Mouse (Mus musculus) gastrocnemius, adult 2 months (tissue): ENCODE data around the gene Inafm1. TPM values are rescaled to one million over a fixed set of nuclear protein-coding genes. Genes with fewer than 3 reads are reported as not detected.
"Not testable (repeated sequence)": the region's sequence is repeated elsewhere in the genome, so short reads cannot be mapped to it uniquely, and the experiment has no call there.

ENCODE experiments used
- DNase-seq: peaks from one replicate; pipeline ENCODE4 v3.0.0; 2022
- H3K27ac ChIP-seq: fragments of 200-600 bp; 2 replicates; pipeline ENCODE4 v1.8.1; 2022; ENCODE audit warnings: mild to moderate bottlenecking
- H3K4me3 ChIP-seq: fragments of 200-600 bp; 2 replicates; pipeline ENCODE4 v1.8.1; 2022; ENCODE audit warnings: mild to moderate bottlenecking, moderate library complexity
- CTCF ChIP-seq: fragments of 200-600 bp; IDR thresholded peaks from 2 replicates; pipeline ENCODE4 v1.8.1; 2022; ENCODE audit warnings: antibody characterized with exemption, mild to moderate bottlenecking, moderate library complexity
- intact Hi-C: fragments of 180-260 bp; cut with DNase I; formaldehyde crosslinking; loops from one replicate; pipeline ENCODE4 v1.15.1; 2025
- total RNA-seq, 2 experiments: library from RNA; stranded (reverse); gene quantifications; 2 replicates each; pipeline ENCODE4 v1.2.3; 2021

Inafm1 gene
- total RNA-seq, 2 experiments from 2014 or later: 15.7 to 15.8 TPM

- peak; percentile 62 for DNase-seq
- Histone ChIP-seq H3K27ac (peak overlapping the region; percentile 83), H3K4me3 (peak overlapping the region; percentile 88)
- intact Hi-C loops: no loop called here
- no peak for TF ChIP-seq CTCF
Observed at GRCm38 (mm10) chr7:16273766-16274140, 336 bp upstream of the Inafm1 start.

GRCm38 (mm10) chr7:16272681-16273080, 736 bp downstream of the Inafm1 start:
- TF ChIP-seq CTCF: peak; percentile 12; the same call in 1 of the 2 replicates
- Histone ChIP-seq H3K27ac (peak overlapping the region; percentile 83), H3K4me3 (peak overlapping the region; percentile 88)
- intact Hi-C loops: no loop called here
- peak; percentile 76 for DNase-seq

GRCm38 (mm10) chr7:16271139-16271538, 2.3 kb downstream of the Inafm1 start:
- no peak for DNase-seq
- no peak overlapping the region for H3K4me3 ChIP-seq
- TF ChIP-seq CTCF: no peak
- intact Hi-C loops: no loop called here
- no peak overlapping the region for H3K27ac ChIP-seq

- H3K27ac ChIP-seq, H3K4me3 ChIP-seq, DNase-seq, intact Hi-C loops: not testable (repeated sequence)
Observed at GRCm38 (mm10) chr7:16266593-16266992, 6.8 kb downstream of the Inafm1 start.

GRCm38 (mm10) chr7:16265856-16266255, 7.6 kb downstream of the Inafm1 start:
- DNase-seq: no peak
- H3K4me3 ChIP-seq: no peak overlapping the region
- H3K27ac ChIP-seq: no peak overlapping the region
- TF ChIP-seq CTCF: no peak
- intact Hi-C loops: no loop called here

GRCm38 (mm10) chr7:16263843-16264242, 9.6 kb downstream of the Inafm1 start:
- no peak for TF ChIP-seq CTCF
- intact Hi-C loops: loop anchor here (1.0 kb wide), 1 partner anchor 72 kb away; no protein-coding TSS in a partner anchor

GRCm38 (mm10) chr7:16263015-16263787, 10.2 kb downstream of the Inafm1 start:
- DNase-seq: peak; percentile 81
- TF ChIP-seq CTCF: peak; percentile 73
- intact Hi-C loops: loop anchor here (1.0 kb wide), 1 partner anchor 71 kb away; no protein-coding TSS in a partner anchor
- Histone ChIP-seq H3K27ac (no peak overlapping the region), H3K4me3 (no peak overlapping the region)

More at GRCm38 (mm10) chr7:16263843-16264242, 9.6 kb downstream of the Inafm1 start:
- Histone ChIP-seq H3K27ac (no peak overlapping the region), H3K4me3 (no peak overlapping the region)
- no peak for DNase-seq

GRCm38 (mm10) chr7:16261097-16261496, 12.3 kb downstream of the Inafm1 start:
- intact Hi-C loops: no loop called here

GRCm38 (mm10) chr7:16259110-16259590, 14.3 kb downstream of the Inafm1 start, which contains the start of gene C5ar1:
Gene C5ar1, minus strand, starts transcription at chr7:16259540.
- no peak for TF ChIP-seq CTCF
- Histone ChIP-seq H3K4me3 (peak within 1 kb of the TSS; percentile 44), H3K27ac (no peak within 1 kb of the TSS; the same call in 1 of the 2 replicates)
- intact Hi-C loops: no loop called here
- no peak for DNase-seq

More at GRCm38 (mm10) chr7:16261097-16261496, 12.3 kb downstream of the Inafm1 start:
- no peak for DNase-seq
- Histone ChIP-seq H3K27ac (no peak overlapping the region), H3K4me3 (no peak overlapping the region)
- no peak for TF ChIP-seq CTCF

- no peak for DNase-seq
- no peak for TF ChIP-seq CTCF
- H3K27ac ChIP-seq: peak overlapping the region; percentile 48
- intact Hi-C loops: no loop called here
- peak overlapping the region; percentile 44 for H3K4me3 ChIP-seq
Observed at GRCm38 (mm10) chr7:16257830-16258229, 15.6 kb downstream of the Inafm1 start.

- H3K4me3 ChIP-seq, intact Hi-C loops, H3K27ac ChIP-seq, DNase-seq: not testable (repeated sequence)
Observed at GRCm38 (mm10) chr7:16255963-16256362, 17.5 kb downstream of the Inafm1 start.

GRCm38 (mm10) chr7:16254195-16254594, 19.2 kb downstream of the Inafm1 start:
- DNase-seq: no peak
- Histone ChIP-seq H3K4me3 (no peak overlapping the region), H3K27ac (no peak overlapping the region)
- intact Hi-C loops: no loop called here
- TF ChIP-seq CTCF: no peak

GRCm38 (mm10) chr7:16250687-16251086, 22.7 kb downstream of the Inafm1 start:
- TF ChIP-seq CTCF: no peak
- Histone ChIP-seq H3K4me3 (no peak overlapping the region), H3K27ac (no peak overlapping the region)
- intact Hi-C loops: no loop called here
- no peak for DNase-seq
